Mouse (Mus musculus): ENCODE results near the gene Adam29.

Gene Adam29

GRCm38 (mm10) chr8:55906848-55907247, at the start of gene Adam29:
Gene Adam29 (minus strand): TSS chr8:55906948.
- in situ Hi-C loops (cut with MboI), result no loop called here

- in situ Hi-C loops (cut with MboI), result no loop called here
These were observed 33.8 kb upstream of the Adam29 start for GRCm38 (mm10) chr8:55940526-55940880.

- in situ Hi-C loops (cut with MboI), result no loop called here
These were observed 33.2 kb upstream of the Adam29 start, which contains the start of gene Glra3 for GRCm38 (mm10) chr8:55939870-55940525. Gene Glra3 (plus strand): TSS chr8:55940460.

Measured in mature B cell (primary cell).